Mouse (Mus musculus) adipose tissue, adult 10 weeks (tissue): ENCODE results near the gene Gjc1. TPM values are rescaled to one million over a fixed set of nuclear protein-coding genes. Genes with fewer than 3 reads are reported as not detected.

Experiments used
- polyA plus RNA-seq: library from polyadenylated mRNA; stranded (reverse); fragments of 350-450 nt; fragmentation: Illumina TruSeq; extraction: RNeasy Lipid Tissue Mini Kit (QIAGEN cat#74804); gene quantifications from one replicate; pipeline ENCODE4 v1.2.3, GENCODE M21; 2014; ENCODE audit warnings: low read depth, low replicate concordance

Gene Gjc1
- polyA plus RNA-seq: 18.6 TPM

DNA sequence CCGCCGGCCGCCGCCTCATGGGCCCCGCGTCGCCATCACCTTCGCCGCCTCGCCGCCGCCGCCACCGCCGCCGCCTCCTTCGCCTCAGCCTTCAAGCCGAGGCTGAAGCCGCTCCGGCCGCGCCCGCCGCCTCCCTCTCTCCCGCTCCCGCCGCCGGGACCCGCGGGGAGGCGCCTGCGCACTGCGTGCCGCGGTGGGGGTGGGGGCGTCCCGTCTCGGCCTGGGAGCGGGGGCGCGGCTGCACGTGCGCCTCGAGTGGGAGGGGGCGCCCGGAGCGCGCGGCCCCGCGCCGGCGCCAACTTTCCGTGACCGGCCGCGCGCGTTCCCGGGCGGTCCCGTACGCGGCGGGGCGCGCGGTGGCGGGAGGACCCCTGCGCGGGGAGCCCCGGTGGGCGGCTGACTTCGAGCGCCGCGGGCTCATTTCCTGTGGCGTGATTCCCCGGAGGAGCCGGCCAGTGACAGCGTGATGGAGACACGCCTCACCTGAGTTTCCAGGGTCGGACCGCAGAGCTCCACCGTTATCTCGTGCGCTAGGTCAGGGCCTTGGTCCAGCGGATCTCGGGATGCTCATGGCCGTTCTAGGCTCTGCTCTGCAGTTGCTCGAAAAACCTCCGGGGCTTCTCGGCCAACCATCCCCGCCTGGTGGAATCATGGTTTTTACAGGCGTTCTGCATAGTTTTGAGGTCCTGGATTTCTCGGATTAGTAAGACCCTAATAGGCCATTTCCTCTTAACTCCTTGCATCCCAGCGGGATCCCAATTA is at the start of gene Gjc1:
Gjc1 (minus strand) TSS at position 680 of the 762 bp plus-strand sequence.

DNA sequence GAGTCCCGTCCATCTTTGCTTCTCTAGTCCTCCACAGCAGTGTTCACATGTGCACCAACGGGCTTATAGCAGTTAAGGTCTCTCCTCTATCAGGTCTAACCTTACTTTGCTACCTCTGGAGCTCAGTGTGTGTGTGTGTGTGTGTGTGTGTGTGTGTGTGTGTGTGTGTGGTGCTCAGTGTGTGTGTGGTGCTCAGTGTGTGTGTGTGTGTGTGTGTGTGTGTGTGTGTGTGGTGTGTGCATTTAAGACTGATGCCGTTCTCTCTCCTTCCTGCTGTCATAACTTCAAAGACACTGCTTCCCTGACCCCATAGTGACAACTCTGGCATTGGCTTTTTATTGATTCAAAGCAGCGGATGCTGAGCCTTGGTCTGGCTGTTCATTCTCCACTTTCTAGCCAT is 16.0 kb upstream of the Gjc1 start, which contains the start of gene Higd1b:
Higd1b (plus strand) TSS at position 301 of the 400 bp plus-strand sequence.

DNA sequence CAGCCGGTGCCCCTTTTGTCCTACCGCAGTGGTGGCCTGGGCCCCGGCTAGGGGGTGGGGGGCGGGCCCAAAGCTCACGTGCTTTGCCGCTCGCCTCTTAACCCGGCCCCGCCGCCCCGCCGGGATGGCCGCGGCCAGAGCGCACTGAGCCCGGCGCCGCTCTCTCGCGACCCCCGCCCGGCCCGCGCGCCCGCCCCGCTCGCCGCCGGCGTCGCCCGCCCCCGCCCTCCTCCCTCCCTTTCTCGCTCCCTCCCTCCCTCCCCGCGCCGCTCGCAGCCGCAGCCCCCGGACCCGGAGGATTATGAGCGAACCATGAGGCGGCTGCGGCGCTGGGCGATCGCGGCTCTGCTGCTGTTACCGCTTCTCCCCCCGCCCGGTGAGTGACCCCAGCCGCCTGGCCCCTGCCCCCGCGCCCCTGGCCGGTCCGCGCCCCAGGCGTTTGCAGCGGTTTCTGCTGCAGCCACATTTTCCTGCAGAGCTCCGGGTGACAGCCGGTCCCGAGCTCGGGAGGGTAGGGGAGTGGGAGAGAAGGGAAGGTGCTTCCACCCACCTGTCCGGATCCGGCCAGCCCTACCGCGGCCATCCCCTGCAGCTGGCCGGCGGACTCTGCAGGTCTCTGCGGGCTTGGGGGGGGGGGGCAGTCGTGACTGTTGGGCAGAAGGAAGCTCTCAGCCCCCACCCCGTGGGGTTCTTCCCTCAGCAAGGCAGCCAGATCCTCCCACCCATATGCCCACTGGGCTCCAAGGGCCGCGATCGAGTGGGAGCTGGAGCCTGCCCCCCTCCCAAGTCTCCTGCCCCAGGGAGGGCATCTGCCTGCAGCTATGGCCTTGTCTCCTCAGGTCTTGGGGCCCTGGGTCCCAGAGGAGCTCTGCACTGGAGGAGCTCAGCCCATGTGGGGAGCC is 57.9 kb downstream of the Gjc1 start, which contains the start of gene Adam11:
Adam11 (plus strand) TSS at position 131 of the 902 bp plus-strand sequence.

Other genes with a start within 250 kb of the Gjc1 start
- 4.5 TPM for gene Gm11627, start 240.2 kb downstream of the Gjc1 start, polyA plus RNA-seq
- gene Fzd2, start 215.3 kb downstream of the Gjc1 start, polyA plus RNA-seq: 7.0 TPM
- 0.89 TPM for gene Meioc, start 156.0 kb downstream of the Gjc1 start, polyA plus RNA-seq
- 15.3 TPM for gene Ccdc43, start 121.9 kb downstream of the Gjc1 start, polyA plus RNA-seq
- 4.6 TPM for gene Adam11, start 58.3 kb downstream of the Gjc1 start, polyA plus RNA-seq
- 7.6 TPM for gene Higd1b, start 16.1 kb upstream of the Gjc1 start, polyA plus RNA-seq
- gene Eftud2, start 61.3 kb upstream of the Gjc1 start, polyA plus RNA-seq: 51.4 TPM
- 2.4 TPM for gene Ccdc103, start 61.5 kb upstream of the Gjc1 start, polyA plus RNA-seq
- 0.20 TPM for gene Fam187a, start 65.5 kb upstream of the Gjc1 start, polyA plus RNA-seq
- 0.22 TPM for gene Gfap, start 81.2 kb upstream of the Gjc1 start, polyA plus RNA-seq
- gene Kif18b, start 105.4 kb upstream of the Gjc1 start, polyA plus RNA-seq: 1.3 TPM
- gene C1ql1, start 127.0 kb upstream of the Gjc1 start, polyA plus RNA-seq: not detected
- 49.6 TPM for gene Nmt1, start 208.5 kb upstream of the Gjc1 start, polyA plus RNA-seq
- 41.6 TPM for gene Dcakd, start 208.6 kb upstream of the Gjc1 start, polyA plus RNA-seq